Mouse (Mus musculus) intestine, embryonic 15.5 days (tissue): ENCODE results near the gene Gm10160. TPM values are rescaled to one million over a fixed set of nuclear protein-coding genes. Genes with fewer than 3 reads are reported as not detected.
"Not testable (repeated sequence)": the region's sequence is repeated elsewhere in the genome, so short reads cannot be mapped to it uniquely, and the experiment has no call there.

Experiments
- ATAC-seq: fragments of 200-750 bp; cut with Nextera tagmentation; 2 replicates; pipeline ENCODE4 v1.8.0; 2017; ENCODE audit warnings: moderate TSS enrichment, moderate library complexity
- H3K27ac ChIP-seq: fragments of 300-500 bp; sonication (generic); 2 replicates; pipeline ENCODE4 v1.5.1; 2015; ENCODE audit warnings: mild to moderate bottlenecking, inconsistent platforms
- H3K27me3 ChIP-seq: fragments of 300-500 bp; sonication (generic); replicated peaks from 2 replicates; pipeline ENCODE4 v1.6.1; 2015; ENCODE audit warnings: inconsistent platforms
- H3K36me3 ChIP-seq: fragments of 300-500 bp; sonication (generic); 2 replicates; pipeline ENCODE4 v1.6.1; 2015; ENCODE audit warnings: inconsistent platforms
- H3K4me1 ChIP-seq: fragments of 300-500 bp; sonication (generic); replicated peaks from 2 replicates; pipeline ENCODE4 v1.6.1; 2015; ENCODE audit warnings: inconsistent platforms
- H3K4me2 ChIP-seq: fragments of 300-500 bp; sonication (generic); replicated peaks from 2 replicates; pipeline ENCODE4 v1.6.1; 2015; ENCODE audit warnings: mild to moderate bottlenecking, inconsistent platforms
- H3K4me3 ChIP-seq: fragments of 300-500 bp; sonication (generic); replicated peaks from 2 replicates; pipeline ENCODE4 v1.5.1; 2015; ENCODE audit warnings: inconsistent platforms
- H3K9ac ChIP-seq: fragments of 300-500 bp; sonication (generic); 2 replicates; pipeline ENCODE4 v1.6.1; 2015; ENCODE audit warnings: inconsistent platforms
- H3K9me3 ChIP-seq: fragments of 300-500 bp; sonication (generic); 2 replicates; pipeline ENCODE4 v1.6.1; 2016; ENCODE audit warnings: inconsistent platforms
- WGBS: fragments of 180-500 bp; shearing (Covaris S2); methylation state at CpG from one replicate; pipeline ENCODE4 v1.1.7; 2015; 5-methylcytosine and 5-hydroxymethylcytosine counted together
- polyA plus RNA-seq: library from polyadenylated mRNA; unstranded; fragments of >200 nt; fragmentation: Nextera tagmentation; extraction: Ambion mirVana; gene quantifications from 2 replicates; pipeline ENCODE4 v1.2.1, GENCODE M21; 2015

Gm10160 gene
- polyA plus RNA-seq, 1 experiment from 2014 or later: not detected

GRCm38 (mm10) chr7:81841439-81841838 is 14.2 kb downstream of the Gm10160 start:
- Histone ChIP-seq H3K4me2 (no peak overlapping the region), H3K4me3 (no peak overlapping the region), H3K4me1 (no peaks in the 10 kb centered on the region), H3K27ac (no peak overlapping the region), H3K36me3 (no peaks in the 10 kb centered on the region), H3K9ac (no peak overlapping the region), H3K27me3 (no peaks in the 10 kb centered on the region), H3K9me3 (no peaks in the 10 kb centered on the region)
- ATAC-seq: no peak
- WGBS: 85% methylated on average over 6 of the region's 6 CpGs

- WGBS: 63% methylated on average over 7 of the region's 7 CpGs
- Histone ChIP-seq H3K27ac (no peak overlapping the region), H3K27me3 (no peaks in the 10 kb centered on the region), H3K4me3 (no peak overlapping the region), H3K4me1 (no peaks in the 10 kb centered on the region), H3K4me2 (no peak overlapping the region), H3K9me3 (no peaks in the 10 kb centered on the region), H3K9ac (no peak overlapping the region), H3K36me3 (no peaks in the 10 kb centered on the region)
- ATAC-seq: no peak
These were observed 14.9 kb downstream of the Gm10160 start for GRCm38 (mm10) chr7:81840661-81841181.

GRCm38 (mm10) chr7:81839746-81840145 is 15.8 kb downstream of the Gm10160 start:
- Histone ChIP-seq H3K27ac (no peak overlapping the region), H3K4me2 (no peak overlapping the region), H3K9me3 (no peaks in the 10 kb centered on the region), H3K36me3 (no peaks in the 10 kb centered on the region), H3K27me3 (no peaks in the 10 kb centered on the region), H3K9ac (no peak overlapping the region), H3K4me3 (no peak overlapping the region), H3K4me1 (no peaks in the 10 kb centered on the region)
- WGBS: 61% methylated on average over 6 of the region's 6 CpGs
- ATAC-seq: no peak

- not testable (repeated sequence) for H3K9me3 ChIP-seq, H3K27ac ChIP-seq, H3K4me1 ChIP-seq, H3K36me3 ChIP-seq, H3K9ac ChIP-seq, H3K4me3 ChIP-seq, ATAC-seq, H3K4me2 ChIP-seq, H3K27me3 ChIP-seq
- 82% methylated on average over 5 of the region's 5 CpGs for WGBS
These were observed 17.8 kb downstream of the Gm10160 start for GRCm38 (mm10) chr7:81837771-81838170.

- no peak overlapping the region for H3K4me2 ChIP-seq
- H3K27ac ChIP-seq: no peak overlapping the region
- no peaks in the 10 kb centered on the region for H3K4me1 ChIP-seq
- no peaks in the 10 kb centered on the region for H3K27me3 ChIP-seq
- H3K9me3 ChIP-seq: no peaks in the 10 kb centered on the region
- H3K4me3 ChIP-seq: no peak overlapping the region
- H3K36me3 ChIP-seq: no peaks in the 10 kb centered on the region
- H3K9ac ChIP-seq: no peak overlapping the region
- 92% methylated on average over 5 of the region's 5 CpGs for WGBS
- no peak for ATAC-seq
These were observed 20.2 kb downstream of the Gm10160 start for GRCm38 (mm10) chr7:81835430-81835829.

- ATAC-seq: no peak
- no peak overlapping the region for H3K9ac ChIP-seq
These were observed 20.7 kb downstream of the Gm10160 start for GRCm38 (mm10) chr7:81834847-81835246.

GRCm38 (mm10) chr7:81829379-81829894 is 26.2 kb downstream of the Gm10160 start, which contains the start of gene Btbd1:
Gene Btbd1 (minus strand): TSS chr7:81829431.
- Histone ChIP-seq H3K27me3 (no peaks in the 10 kb centered on the region), H3K4me3 (peak within 1 kb of the TSS; percentile 80), H3K27ac (peak within 1 kb of the TSS; percentile 98), H3K4me2 (peak within 1 kb of the TSS; percentile 81), H3K4me1 (peaks cover 28% of the 10 kb centered on the region), H3K9ac (peak within 1 kb of the TSS; percentile 94), H3K36me3 (no peaks in the 10 kb centered on the region), H3K9me3 (no peaks in the 10 kb centered on the region)
- ATAC-seq: peak; percentile 94
- WGBS: under 1% methylated on average over 49 of the region's 58 CpGs

More at GRCm38 (mm10) chr7:81834847-81835246, 20.7 kb downstream of the Gm10160 start:
- H3K27me3 ChIP-seq: no peaks in the 10 kb centered on the region
- H3K4me3 ChIP-seq: no peak overlapping the region
- no peaks in the 10 kb centered on the region for H3K36me3 ChIP-seq
- H3K4me1 ChIP-seq: 0 out of 2 replicates have a peak, but pooled peaks cover 2% of the 10 kb centered on the region
- no peaks in the 10 kb centered on the region for H3K9me3 ChIP-seq
- H3K27ac ChIP-seq: no peak overlapping the region
- H3K4me2 ChIP-seq: no peak overlapping the region

- Histone ChIP-seq H3K4me1 (peaks cover 28% of the 10 kb centered on the region), H3K27ac (peak overlapping the region; percentile 98), H3K9ac (peak overlapping the region; percentile 94), H3K36me3 (no peaks in the 10 kb centered on the region), H3K4me2 (peak overlapping the region; percentile 81), H3K27me3 (no peaks in the 10 kb centered on the region), H3K4me3 (peak overlapping the region; percentile 80), H3K9me3 (no peaks in the 10 kb centered on the region)
- peak; percentile 76 for ATAC-seq
- WGBS: under 1% methylated on average over 90 of the region's 91 CpGs
These were observed 26.8 kb downstream of the Gm10160 start for GRCm38 (mm10) chr7:81828681-81829378.

GRCm38 (mm10) chr7:81827806-81828667 is 27.6 kb downstream of the Gm10160 start:
- Histone ChIP-seq H3K27me3 (no peaks in the 10 kb centered on the region), H3K9ac (peak overlapping the region; percentile 94), H3K36me3 (no peaks in the 10 kb centered on the region), H3K4me1 (peaks cover 28% of the 10 kb centered on the region), H3K4me3 (peak overlapping the region; percentile 80), H3K9me3 (no peaks in the 10 kb centered on the region), H3K4me2 (peak overlapping the region; percentile 81), H3K27ac (peak overlapping the region; percentile 98)
- WGBS: 26% methylated on average over 17 of the region's 17 CpGs
- no peak for ATAC-seq

- ATAC-seq: no peak
- H3K4me2 ChIP-seq: 0 out of 2 replicates have a peak overlapping the region, but pooled peaks have one; percentile 9
- no peaks in the 10 kb centered on the region for H3K36me3 ChIP-seq
- H3K9me3 ChIP-seq: no peaks in the 10 kb centered on the region
- no peak overlapping the region for H3K4me3 ChIP-seq
- WGBS: 11% methylated on average over 3 of the region's 3 CpGs
- H3K9ac ChIP-seq: 0 out of 2 replicates have a peak overlapping the region, but pooled peaks have one; percentile 0
- H3K27me3 ChIP-seq: no peaks in the 10 kb centered on the region
- no peak overlapping the region for H3K27ac ChIP-seq
- peaks cover 28% of the 10 kb centered on the region for H3K4me1 ChIP-seq
These were observed 30.2 kb downstream of the Gm10160 start for GRCm38 (mm10) chr7:81825381-81825780.

GRCm38 (mm10) chr7:81824906-81825305 is 30.7 kb downstream of the Gm10160 start:
- peaks cover 26% of the 10 kb centered on the region for H3K4me1 ChIP-seq
- no peaks in the 10 kb centered on the region for H3K9me3 ChIP-seq
- no peak overlapping the region for H3K4me3 ChIP-seq
- 59% methylated on average over 3 of the region's 3 CpGs for WGBS
- no peak for ATAC-seq
- no peaks in the 10 kb centered on the region for H3K27me3 ChIP-seq
- no peak overlapping the region for H3K27ac ChIP-seq
- H3K9ac ChIP-seq: no peak overlapping the region
- H3K36me3 ChIP-seq: no peaks in the 10 kb centered on the region
- H3K4me2 ChIP-seq: no peak overlapping the region

- no peak overlapping the region for H3K4me2 ChIP-seq
- H3K9me3 ChIP-seq: no peaks in the 10 kb centered on the region
- no peak overlapping the region for H3K4me3 ChIP-seq
- no peak overlapping the region for H3K27ac ChIP-seq
- no peak overlapping the region for H3K9ac ChIP-seq
- no peak for ATAC-seq
- H3K27me3 ChIP-seq: no peaks in the 10 kb centered on the region
- no peaks in the 10 kb centered on the region for H3K4me1 ChIP-seq
- no peaks in the 10 kb centered on the region for H3K36me3 ChIP-seq
- WGBS: 75% methylated on average over 5 of the region's 5 CpGs
These were observed 49.5 kb downstream of the Gm10160 start for GRCm38 (mm10) chr7:81806067-81806466.
